Mouse (Mus musculus) testis, adult 2 months (tissue): ENCODE measurements around the gene Spen.

Source experiments
- CTCF ChIP-seq: fragments of 200-500 bp; IDR thresholded peaks from 2 replicates; pipeline ENCODE4 v1.5.1; 2012; ENCODE audit warnings: low read depth, mild to moderate bottlenecking, inconsistent platforms, low read length, moderate library complexity; ENCODE audit not compliant: control insufficient read depth, insufficient read depth, insufficient replicate concordance
- POLR2A ChIP-seq: fragments of 200-500 bp; IDR thresholded peaks from 2 replicates; pipeline ENCODE4 v1.6.1; 2012; ENCODE audit warnings: low read depth, mild to moderate bottlenecking, inconsistent platforms, low read length, moderate library complexity; ENCODE audit not compliant: control insufficient read depth

GRCm38 (mm10) chr4:141469343-141469742, 69.1 kb downstream of the Spen start:
- TF ChIP-seq CTCF (no peak), POLR2A (no peak)
